Mouse (Mus musculus): ENCODE data around the gene Nkg7.

GRCm38 (mm10) chr7:43417298-43417697 lies 19.6 kb upstream of the Nkg7 start:
- TF ChIP-seq CTCF (IDR thresholded peaks at IDR 0.05; ENCODE audit: control insufficient read depth, insufficient read depth, insufficient read length) (no peak), MAX (IDR thresholded peaks at IDR 0.05) (no peak), CEBPB (IDR thresholded peaks at IDR 0.05; ENCODE audit: low read depth) (no peak), USF1 (IDR thresholded peaks at IDR 0.05; ENCODE audit: low read depth) (no peak)
